Mouse (Mus musculus) liver, adult 2 months (tissue): Measurements from ENCODE around the gene Ifnlr1.
A peak's percentile ranks its signal among the peaks of the same experiment; 100 is the strongest.

ENCODE experiments used
- CTCF ChIP-seq: fragments of 200-500 bp; IDR thresholded peaks from 2 replicates; pipeline ENCODE4 v1.5.1; 2011; ENCODE audit warnings: low read depth, low read length, control low read depth
- POLR2A ChIP-seq: fragments of 200-500 bp; IDR thresholded peaks from 2 replicates; pipeline ENCODE4 v1.6.1; 2011; ENCODE audit warnings: low read length, control low read depth; ENCODE audit not compliant: insufficient read depth; ENCODE audit errors: extremely low read depth

DNA sequence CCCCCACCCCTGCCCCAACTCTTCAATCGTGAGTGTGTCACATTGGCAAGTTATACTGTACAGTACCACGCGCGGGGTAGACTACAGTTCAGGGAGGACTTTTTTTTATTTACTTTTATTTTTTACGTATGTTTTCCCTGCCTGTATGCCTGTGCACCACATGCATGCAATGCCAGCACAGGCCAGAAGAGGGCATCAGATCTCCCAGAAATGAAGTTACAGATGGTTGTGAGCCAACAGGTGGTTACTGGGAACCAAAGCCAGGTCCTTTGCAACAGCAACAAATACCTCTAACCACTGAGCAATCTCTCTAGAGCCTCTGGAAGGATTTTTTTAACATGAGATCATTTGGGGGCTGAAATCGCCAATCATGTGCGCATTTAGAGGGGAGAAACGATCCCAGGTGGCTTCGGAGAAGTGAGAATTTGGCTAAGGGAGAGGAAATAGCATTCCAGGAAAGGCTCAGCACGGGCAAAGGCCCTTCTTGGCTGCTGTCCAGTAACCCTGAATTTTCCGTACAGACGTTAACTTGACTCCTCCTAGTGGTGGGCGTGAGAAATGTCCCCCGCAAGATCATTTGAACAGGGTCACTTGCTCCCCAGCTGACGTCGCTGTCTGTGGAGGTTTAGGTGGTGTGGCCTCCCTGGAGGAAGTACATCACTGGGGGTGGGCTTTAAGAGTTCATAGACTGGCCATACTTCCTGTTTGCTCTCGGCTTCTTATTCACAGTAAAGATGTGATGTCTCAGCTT is 36.6 kb downstream of the Ifnlr1 start:
- TF ChIP-seq CTCF (peak; percentile 50), POLR2A (no peak)
